Mouse (Mus musculus) spleen, embryonic (tissue): ENCODE data around the gene Ehd1.

ENCODE experiments used
- CTCF ChIA-PET: fragments of 350-600 bp; sonication (Branson Sonifier 250); formaldehyde crosslinking; loops from one replicate; lab custom pipeline; 2022; lab: Charles Lee

Ehd1 gene

DNA sequence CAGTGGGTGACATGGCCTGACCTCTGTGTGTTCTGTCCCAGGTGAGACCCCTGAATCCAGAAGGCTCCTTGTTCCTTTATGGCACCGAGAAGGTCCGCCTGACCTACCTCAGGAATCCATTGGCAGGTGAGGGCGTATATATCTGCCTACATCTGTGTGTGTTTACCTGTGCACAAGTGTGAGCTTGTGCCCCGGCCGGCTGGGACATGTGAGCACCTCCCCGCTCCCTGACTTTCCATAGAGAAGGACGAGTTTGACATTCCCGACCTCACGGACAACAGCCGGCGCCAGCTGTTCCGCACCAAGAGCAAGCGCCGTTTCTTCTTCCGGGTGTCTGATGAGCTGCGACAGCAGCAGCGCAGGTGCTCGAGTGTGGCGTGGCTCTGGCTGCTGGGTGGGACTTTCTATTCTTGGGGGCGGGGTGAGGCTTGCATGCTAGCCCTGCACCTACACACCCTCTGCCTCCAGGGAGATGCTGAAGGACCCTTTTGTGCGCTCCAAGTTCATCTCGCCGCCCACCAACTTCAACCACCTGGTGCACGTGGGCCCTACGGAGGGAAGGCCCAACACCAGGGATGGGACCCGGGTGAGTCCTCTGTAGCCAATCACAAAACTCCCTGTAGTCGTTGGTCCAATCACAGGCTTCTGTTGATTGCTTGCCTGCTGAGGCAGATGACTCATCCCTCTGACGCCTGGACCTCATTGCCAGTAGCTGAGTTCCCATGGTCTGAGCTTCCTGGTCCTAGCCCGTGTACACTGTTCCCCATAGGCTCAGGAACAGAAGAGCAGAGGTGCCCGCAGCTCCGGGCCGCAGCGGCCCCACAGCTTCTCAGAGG is 45.5 kb downstream of the Ehd1 start:
- CTCF ChIA-PET = no interaction called here

GRCm38 (mm10) chr19:6324751-6325150 is 48.2 kb downstream of the Ehd1 start:
- CTCF ChIA-PET = no interaction called here

- CTCF ChIA-PET = interaction anchor here (0.6 to 1.3 kb wide), 5 partner anchors 21 to 395 kb away, joined by 3 to 10 read pairs (median 3); no protein-coding TSS in a partner anchor
Observed at GRCm38 (mm10) chr19:6331178-6331577, 54.7 kb downstream of the Ehd1 start.

- CTCF ChIA-PET = interaction anchor here (0.6 to 1.3 kb wide), 6 partner anchors 22 to 396 kb away, joined by 3 to 10 read pairs (median 3); no protein-coding TSS in a partner anchor
Observed at GRCm38 (mm10) chr19:6331719-6332516, 55.4 kb downstream of the Ehd1 start.

GRCm38 (mm10) chr19:6333761-6334595 is 57.5 kb downstream of the Ehd1 start:
- CTCF ChIA-PET = interaction anchor here (0.5 kb wide), 1 partner anchor 11 kb away, joined by 4 read pairs; no protein-coding TSS in a partner anchor

DNA sequence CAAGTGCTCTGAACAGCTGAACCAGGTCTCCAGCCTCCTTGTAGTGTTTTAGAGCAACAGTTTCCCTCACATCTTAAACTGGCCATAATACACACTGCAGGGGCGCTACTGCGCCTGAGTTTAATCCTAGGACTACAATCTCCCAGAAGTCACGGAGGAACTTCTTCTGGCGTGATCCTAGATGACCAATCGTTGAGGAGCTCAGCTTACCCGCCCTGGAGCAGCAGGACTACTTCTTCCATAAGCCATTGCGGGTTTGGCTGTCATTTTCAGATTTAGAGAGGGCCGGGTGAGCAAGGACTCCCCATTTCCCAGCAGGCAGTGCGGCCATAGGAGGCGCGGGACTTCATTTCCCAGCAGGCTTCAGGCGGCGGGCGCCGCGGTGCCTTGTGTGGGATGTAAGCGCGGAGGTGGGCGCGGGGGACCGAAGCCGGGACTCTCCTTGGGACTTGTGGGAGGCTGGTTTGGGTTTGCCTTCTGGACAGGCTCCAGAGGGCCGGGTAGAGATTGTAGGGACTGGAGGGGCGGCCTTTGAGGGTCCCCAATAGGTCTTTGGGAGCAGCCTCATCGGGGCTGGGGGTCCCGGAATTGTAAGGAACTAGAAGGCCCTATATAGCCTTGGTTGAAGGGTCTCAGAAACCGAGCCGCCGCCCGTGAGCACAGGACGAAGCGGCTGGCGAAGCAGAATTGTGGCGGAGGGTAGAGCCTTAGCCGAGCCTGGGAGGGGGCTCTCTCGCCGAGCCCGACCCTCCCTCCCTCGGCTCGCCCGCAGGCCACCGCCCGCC is 58.3 kb downstream of the Ehd1 start, which contains the start of gene Men1:
Gene Men1, plus strand, starts transcription at position 307 of the 785 bp plus-strand sequence.
- CTCF ChIA-PET = interaction anchor here (0.7 to 0.9 kb wide), 2 partner anchors 62 to 1825 kb away, joined by 3 to 7 read pairs; no protein-coding TSS in a partner anchor

- CTCF ChIA-PET = interaction anchor here (0.6 to 0.9 kb wide), 3 partner anchors 62 to 1826 kb away, joined by 3 to 7 read pairs (median 3); no protein-coding TSS in a partner anchor
Observed at GRCm38 (mm10) chr19:6335458-6335827, 58.9 kb downstream of the Ehd1 start.

DNA sequence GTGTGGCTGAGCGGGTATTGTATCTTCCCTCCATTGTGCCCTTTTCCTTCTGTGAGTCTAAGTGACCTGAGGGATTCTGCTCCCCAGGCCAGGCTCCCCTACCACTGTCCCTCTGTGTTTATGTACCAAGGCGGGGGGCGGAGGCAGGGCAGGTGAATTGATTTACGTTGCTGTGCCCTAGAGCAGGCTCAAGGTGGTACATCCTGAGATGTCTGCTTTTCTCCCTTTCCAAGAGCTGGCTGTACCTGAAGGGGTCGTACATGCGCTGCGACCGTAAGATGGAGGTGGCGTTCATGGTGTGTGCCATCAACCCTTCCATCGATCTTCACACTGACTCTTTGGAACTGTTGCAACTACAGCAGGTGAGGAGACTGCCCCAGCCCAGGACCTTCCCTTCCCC is 60.4 kb downstream of the Ehd1 start:
- CTCF ChIA-PET = interaction anchor here (1.1 kb wide), 1 partner anchor 74 kb away, joined by 3 read pairs; no protein-coding TSS in a partner anchor

GRCm38 (mm10) chr19:6338171-6338570 is 61.6 kb downstream of the Ehd1 start:
- CTCF ChIA-PET = interaction anchor here (1.1 kb wide), 1 partner anchor 72 kb away, joined by 3 read pairs; no protein-coding TSS in a partner anchor

GRCm38 (mm10) chr19:6338716-6339115 is 62.2 kb downstream of the Ehd1 start:
- CTCF ChIA-PET = no interaction called here

DNA sequence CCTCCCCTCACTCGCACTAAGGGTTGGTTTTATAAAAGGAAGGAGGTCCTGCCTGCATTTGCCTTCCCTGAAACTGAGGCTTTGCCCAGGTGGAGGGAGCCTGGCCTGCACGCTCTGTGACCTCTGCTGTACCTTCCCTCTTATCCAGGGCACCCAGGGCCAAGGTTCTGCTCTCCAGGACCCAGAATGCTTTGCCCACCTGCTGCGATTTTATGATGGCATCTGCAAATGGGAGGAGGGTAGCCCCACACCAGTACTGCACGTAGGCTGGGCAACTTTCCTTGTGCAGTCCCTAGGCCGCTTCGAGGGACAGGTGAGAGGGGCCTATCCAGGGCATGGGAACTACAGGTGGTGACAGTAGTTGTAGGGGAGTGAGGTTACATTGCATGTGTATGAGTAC is 62.7 kb downstream of the Ehd1 start:
- CTCF ChIA-PET = no interaction called here

DNA sequence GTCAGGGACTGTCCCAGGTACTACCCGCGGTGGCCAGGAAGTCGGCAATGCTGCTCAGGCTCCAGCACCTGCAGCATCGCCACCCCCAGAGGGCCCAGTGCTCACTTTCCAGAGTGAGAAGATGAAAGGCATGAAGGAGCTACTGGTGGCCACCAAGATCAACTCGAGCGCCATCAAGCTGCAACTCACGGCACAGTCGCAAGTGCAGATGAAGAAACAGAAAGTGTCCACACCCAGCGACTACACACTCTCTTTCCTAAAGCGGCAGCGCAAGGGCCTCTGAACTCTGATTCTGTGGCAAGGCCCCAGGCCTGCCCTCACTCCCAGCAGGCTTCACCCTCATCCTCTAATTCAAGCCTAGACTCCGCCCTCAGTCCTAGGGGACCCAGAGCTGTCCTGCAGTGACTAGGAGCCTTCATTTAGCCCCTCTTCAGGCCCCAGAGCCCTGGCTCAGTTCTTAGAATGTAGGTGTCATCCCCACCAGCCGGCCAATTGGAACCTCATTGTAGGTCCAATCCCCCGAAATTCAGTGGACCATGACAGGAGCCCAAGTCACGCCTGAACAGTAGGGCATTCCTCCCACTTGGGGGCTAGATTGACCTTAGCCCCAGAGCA is 63.5 kb downstream of the Ehd1 start:
- CTCF ChIA-PET = no interaction called here

- CTCF ChIA-PET = interaction anchor here (0.5 to 1.0 kb wide), 3 partner anchors 10 to 18 kb away, joined by 3 to 6 read pairs (median 4); no protein-coding TSS in a partner anchor
Observed at GRCm38 (mm10) chr19:6340524-6341452, 64.3 kb downstream of the Ehd1 start, which contains the start of gene Map4k2. Gene Map4k2, plus strand, starts transcription at chr19:6341135.

GRCm38 (mm10) chr19:6341453-6342077 is 65.0 kb downstream of the Ehd1 start:
- CTCF ChIA-PET = interaction anchor here (0.7 to 1.0 kb wide), 2 partner anchors 10 to 17 kb away, joined by 3 to 4 read pairs; no protein-coding TSS in a partner anchor

- CTCF ChIA-PET = interaction anchor here (1.0 kb wide), 1 partner anchor 9 kb away, joined by 3 read pairs; no protein-coding TSS in a partner anchor
Observed at GRCm38 (mm10) chr19:6342276-6342933, 65.9 kb downstream of the Ehd1 start.

GRCm38 (mm10) chr19:6343066-6343925 is 66.8 kb downstream of the Ehd1 start:
- CTCF ChIA-PET = interaction anchor here (0.6 kb wide), 1 partner anchor 8 kb away, joined by 3 read pairs; no protein-coding TSS in a partner anchor
